Mouse (Mus musculus) left cerebral cortex, adult 2 months (tissue): ENCODE data around the gene Glb1. TPM values are rescaled to one million over a fixed set of nuclear protein-coding genes. Genes with fewer than 3 reads are reported as not detected.

Source experiments
- DNase-seq, 2 experiments: peaks; one replicate each; pipeline ENCODE4 v3.0.0; 2021 to 2022; ENCODE audit warnings: low spot score in 2 of 2, mixed read lengths in 1 of 2; ENCODE audit errors: extremely low spot score in 1 of 2
- H3K27ac ChIP-seq: fragments of 200-600 bp; 2 replicates; pipeline ENCODE4 v1.8.1; 2022
- H3K4me3 ChIP-seq: fragments of 200-600 bp; 2 replicates; pipeline ENCODE4 v1.8.1; 2022
- CTCF ChIP-seq: fragments of 200-600 bp; IDR thresholded peaks from 2 replicates; pipeline ENCODE4 v1.8.1; 2022; ENCODE audit warnings: antibody characterized with exemption, mild to moderate bottlenecking, moderate library complexity
- intact Hi-C: fragments of 180-260 bp; cut with DNase I; formaldehyde crosslinking; loops from one replicate; pipeline ENCODE4 v1.15.1; 2025
- total RNA-seq, 2 experiments: library from RNA; stranded (reverse); gene quantifications; 2 replicates each; pipeline ENCODE4 v1.2.3; 2021

Glb1 gene
- total RNA-seq, 2 experiments from 2014 or later: 24.5 to 24.7 TPM

DNA sequence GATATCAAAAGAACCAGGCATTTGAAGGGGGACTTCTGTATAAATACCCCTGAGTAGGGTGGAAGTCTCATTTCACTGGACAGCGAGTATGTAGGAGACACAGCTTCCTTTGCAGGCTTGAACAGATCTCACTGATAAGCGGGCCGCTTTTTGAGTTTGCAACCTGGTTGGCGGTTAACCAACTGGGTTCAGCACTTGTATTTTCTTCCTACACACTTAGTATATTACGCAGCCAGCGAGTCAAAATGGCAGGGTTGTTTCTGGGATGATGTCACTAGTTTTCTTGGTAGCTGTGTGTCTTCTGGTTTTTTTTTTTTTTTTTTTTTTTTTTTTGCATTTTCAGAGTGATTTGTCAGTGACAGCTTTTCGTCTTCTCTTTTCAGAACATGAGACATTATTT lies 20.9 kb downstream of the Glb1 start:
- DNase-seq: no peak
- TF ChIP-seq CTCF: no peak
- Histone ChIP-seq H3K27ac (no peak overlapping the region), H3K4me3 (no peak overlapping the region)
- intact Hi-C loops: no loop called here

DNA sequence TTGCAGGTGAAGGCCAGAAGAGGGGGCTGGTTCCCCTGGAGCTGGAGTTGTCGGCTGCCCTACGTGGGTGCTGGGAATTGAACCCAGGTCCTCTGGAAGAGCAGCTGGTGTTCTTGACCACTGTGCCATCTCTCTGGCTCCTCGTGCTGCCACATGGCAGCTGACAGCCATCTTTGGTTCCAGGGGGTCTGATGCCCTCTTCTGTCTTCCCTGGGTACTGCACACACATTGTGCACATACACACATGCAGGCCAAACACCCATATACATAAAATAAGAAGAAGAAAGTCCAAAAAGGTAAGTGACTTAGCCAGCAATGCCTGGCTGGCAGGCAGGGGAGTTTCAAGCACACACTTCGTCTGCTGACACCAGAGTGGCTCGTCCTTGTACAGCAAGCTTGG lies 24.7 kb downstream of the Glb1 start:
- Histone ChIP-seq H3K4me3 (no peak overlapping the region), H3K27ac (no peak overlapping the region)
- no peak for DNase-seq
- no peak for TF ChIP-seq CTCF
- intact Hi-C loops: no loop called here

DNA sequence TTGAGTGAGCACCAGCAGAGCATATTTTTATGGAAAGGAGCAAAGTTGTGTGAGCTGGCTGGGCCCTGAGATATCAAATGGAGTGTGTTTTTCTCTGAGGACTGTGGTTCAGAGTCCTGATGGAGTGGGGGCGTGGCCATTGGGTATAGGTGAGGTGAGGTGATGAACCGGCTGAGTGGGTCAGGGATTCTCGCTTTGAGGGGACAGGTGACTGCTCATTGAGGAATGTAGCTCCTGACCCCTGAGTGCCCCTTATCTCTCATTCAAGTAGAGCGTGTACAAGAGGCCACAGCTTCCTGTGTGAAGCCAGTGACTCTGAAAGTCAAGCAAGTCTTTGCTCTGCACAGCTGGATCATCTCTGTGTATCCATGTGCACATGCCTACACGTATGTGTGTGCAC lies 25.3 kb downstream of the Glb1 start:
- intact Hi-C loops: no loop called here

DNA sequence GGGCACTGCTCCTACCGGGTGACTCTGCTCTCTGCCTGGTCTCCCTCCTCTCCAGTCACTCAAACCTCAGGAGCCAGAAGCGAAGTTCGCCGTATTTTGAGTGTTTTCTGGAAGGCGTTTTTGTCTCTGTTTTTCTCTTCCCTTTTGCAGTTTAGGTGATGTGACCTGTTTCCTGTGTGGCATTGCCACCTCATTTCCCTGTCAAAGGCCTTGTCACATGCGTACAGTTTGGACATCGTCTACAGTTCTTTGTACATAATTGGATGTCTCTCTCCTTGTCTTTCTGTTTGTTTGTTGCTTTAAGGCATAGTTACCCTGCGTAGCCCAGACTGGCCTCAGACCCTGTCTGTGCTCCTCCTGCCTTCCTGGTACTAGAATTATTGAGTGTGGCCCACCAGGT lies 26.5 kb downstream of the Glb1 start:
- no peak overlapping the region for H3K27ac ChIP-seq
- intact Hi-C loops: no loop called here
- H3K4me3 ChIP-seq: no peak overlapping the region
- no peak for DNase-seq
- no peak for TF ChIP-seq CTCF

More for the DNA sequence above, 25.3 kb downstream of the Glb1 start:
- TF ChIP-seq CTCF: no peak
- Histone ChIP-seq H3K27ac (no peak overlapping the region), H3K4me3 (no peak overlapping the region)
- DNase-seq: no peak

DNA sequence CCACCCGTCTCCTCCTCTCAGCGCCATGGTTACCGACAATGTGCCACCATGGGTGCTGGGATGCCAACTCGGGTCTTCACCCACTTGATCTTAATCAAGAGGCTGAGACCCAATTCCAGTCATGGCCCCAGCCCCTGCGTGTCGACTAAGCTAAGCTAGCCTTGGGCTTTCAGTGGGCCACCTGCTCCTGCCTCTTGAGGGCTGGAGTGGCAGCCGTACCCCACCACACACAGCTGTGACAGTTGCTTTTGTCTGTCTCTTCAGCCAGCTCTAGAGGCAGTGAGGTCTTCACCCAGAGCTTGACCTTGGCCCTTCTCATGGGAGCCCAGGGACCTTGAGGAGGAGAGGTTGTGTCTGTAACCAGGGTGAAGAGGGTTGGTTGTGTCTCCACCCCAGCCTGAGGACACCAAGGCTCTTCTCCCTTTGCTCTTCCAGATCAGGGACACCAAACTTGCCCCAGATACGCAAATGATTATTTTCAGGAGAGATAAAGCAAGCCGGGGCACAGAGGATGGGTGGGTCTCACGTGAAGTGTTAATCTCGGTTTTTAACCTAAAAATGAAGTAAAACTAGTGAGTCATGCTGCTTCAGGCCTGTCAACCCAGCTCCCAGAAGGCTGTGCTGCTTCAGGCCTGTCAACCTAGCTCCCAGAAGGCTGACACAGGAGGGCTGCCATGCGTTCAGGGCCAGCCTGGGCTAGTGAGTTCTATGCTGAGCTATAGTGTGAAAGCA lies 27.4 kb downstream of the Glb1 start:
- intact Hi-C loops: no loop called here
- no peak for TF ChIP-seq CTCF
- H3K4me3 ChIP-seq: no peak overlapping the region
- DNase-seq: no peak
- no peak overlapping the region for H3K27ac ChIP-seq

DNA sequence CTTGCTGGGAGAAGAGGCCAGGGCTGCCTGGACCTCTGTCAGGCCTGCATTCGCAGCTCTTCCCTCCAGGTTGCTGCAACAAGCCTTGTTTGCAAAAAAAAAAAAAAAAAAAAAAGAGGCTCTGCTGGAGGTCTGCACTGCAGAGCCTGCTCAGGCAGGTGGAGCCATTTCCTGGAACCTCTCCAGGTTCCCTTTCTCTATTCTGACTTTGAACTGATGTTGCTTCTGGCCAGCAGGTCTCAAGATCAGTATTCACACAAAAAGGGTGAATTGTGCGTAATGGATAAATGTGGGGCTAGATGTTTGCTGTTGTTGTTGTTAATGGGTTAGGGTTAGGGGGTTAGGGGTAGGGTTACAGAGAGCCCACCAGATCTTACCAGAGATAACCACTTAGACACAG lies 34.8 kb downstream of the Glb1 start:
- H3K4me3 ChIP-seq: no peak overlapping the region
- intact Hi-C loops: no loop called here
- DNase-seq: no peak
- TF ChIP-seq CTCF: no peak
- H3K27ac ChIP-seq: no peak overlapping the region

DNA sequence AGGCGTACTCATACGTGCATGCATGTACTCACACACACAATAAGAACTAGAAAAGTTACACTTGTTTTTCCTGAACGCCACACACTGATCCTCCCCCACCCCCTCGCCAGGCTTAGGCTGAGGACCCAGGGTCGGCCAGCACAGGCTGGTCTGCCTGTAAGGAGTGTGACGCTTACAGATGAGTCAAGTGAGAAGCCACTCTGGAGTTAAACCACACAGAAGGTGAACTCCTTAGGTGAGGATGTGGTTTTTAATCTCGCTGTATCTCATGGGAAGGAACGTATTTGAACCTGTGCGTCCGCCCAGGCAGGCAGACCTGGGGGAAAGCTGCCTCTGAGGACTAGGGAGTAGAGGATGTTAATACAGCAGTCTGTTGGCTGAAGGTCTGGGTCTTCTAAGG lies 39.7 kb downstream of the Glb1 start:
- Histone ChIP-seq H3K27ac (no peak overlapping the region), H3K4me3 (no peak overlapping the region)
- TF ChIP-seq CTCF: no peak
- DNase-seq: no peak
- intact Hi-C loops: no loop called here

DNA sequence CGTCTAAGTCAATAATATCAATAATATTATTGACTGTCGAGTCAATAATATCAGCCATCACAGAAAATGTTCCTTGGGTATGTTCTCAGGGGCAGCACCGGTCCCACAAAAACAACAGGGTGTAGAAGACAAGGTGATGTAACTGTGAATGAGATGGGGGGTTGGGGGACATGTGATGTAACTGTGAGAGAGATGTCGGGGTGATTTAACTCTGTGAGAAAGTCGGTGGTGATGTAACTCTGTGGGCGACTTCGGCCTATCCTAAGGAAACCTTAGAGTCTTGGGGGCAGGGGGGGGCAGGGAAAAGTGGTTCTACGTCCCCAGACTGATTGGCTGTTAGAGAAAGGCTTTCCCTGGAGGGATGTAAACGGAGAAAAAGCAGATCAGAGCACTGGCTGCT lies 41.3 kb downstream of the Glb1 start:
- H3K27ac ChIP-seq: no peak overlapping the region
- intact Hi-C loops: no loop called here
- no peak overlapping the region for H3K4me3 ChIP-seq
- DNase-seq: no peak
- no peak for TF ChIP-seq CTCF

DNA sequence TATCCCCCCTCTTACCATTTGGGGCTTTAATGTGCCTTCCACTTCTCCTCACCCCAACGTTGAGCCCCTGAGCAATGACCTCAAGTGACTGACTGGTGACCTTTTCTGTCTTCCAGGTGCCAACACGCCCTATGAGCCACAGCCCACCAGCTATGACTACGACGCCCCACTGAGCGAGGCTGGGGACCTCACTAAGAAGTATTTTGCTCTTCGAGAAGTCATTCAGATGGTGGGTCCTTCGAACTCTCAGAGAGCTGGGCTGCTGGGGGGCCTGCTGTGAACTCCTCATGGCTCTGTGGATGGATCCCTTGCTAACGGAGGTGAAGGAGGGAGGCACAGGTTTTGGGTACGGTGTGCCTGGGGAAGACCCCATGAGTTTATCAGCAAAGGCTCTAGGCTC lies 42.0 kb downstream of the Glb1 start:
- no peak for TF ChIP-seq CTCF
- intact Hi-C loops: no loop called here
- Histone ChIP-seq H3K27ac (no peak overlapping the region), H3K4me3 (no peak overlapping the region)
- no peak for DNase-seq

DNA sequence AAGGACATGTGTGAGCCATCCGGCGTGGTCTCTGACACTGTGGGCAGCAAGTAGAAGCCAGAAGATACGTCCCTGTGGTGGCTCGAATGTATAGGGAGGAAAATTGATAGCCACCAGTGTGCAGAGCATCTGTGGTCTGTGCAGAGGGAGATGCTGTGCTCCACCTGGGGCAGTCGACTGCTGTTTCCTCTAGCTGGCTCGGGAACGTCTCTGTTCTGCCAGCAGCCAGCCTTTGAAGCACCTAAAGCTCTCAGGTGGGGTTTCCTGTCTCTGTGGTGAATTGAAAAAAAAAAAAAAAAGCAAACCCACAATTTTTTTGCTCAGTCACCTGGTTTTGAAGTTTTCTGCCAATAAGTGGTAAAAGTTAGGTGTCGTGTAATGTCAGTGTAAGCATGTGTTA lies 42.5 kb downstream of the Glb1 start:
- Histone ChIP-seq H3K4me3 (no peak overlapping the region), H3K27ac (no peak overlapping the region)
- no peak for TF ChIP-seq CTCF
- intact Hi-C loops: no loop called here
- DNase-seq: no peak

DNA sequence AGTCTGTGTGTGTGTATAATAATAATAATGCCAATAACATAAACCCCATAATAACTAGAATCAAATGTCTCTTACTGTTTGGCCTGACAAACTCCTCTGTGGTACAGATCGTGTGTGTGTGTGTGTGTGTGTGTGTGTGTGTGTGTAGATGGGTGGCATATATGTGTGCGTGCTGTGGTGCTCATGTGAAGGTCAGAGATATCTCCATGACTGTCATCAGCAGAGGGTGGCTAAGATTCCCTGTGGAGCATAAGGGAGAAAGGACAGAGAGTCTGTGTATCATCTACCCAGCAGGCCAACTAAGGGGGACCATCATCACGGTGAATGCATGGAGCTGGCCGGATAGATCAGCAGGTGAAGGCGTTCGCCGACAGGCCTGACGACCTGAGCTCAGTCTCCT lies 46.0 kb downstream of the Glb1 start:
- Histone ChIP-seq H3K4me3 (no peak overlapping the region), H3K27ac (no peak overlapping the region)
- no peak for DNase-seq
- no peak for TF ChIP-seq CTCF
- intact Hi-C loops: no loop called here

DNA sequence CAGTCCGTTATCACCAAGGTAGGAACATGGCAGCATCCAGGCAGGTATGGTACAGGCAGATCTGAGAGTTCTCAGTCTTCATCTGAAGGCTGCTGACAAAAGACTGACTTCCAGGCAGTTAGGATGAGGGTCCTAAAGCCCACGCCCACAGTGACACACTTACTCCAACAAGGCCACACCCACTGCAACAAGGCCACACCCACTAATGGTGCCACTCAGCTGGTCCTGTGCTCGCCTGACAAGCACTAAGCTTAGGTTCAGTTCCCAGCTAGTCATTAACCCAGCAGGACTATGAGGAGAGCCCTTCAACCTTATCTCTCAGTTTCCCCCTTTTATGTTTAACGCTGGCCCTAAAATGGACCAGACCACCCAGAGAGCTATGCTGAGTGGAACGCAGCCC lies 47.8 kb downstream of the Glb1 start:
- H3K4me3 ChIP-seq: no peak overlapping the region
- DNase-seq: no peak
- H3K27ac ChIP-seq: no peak overlapping the region
- intact Hi-C loops: no loop called here
- no peak for TF ChIP-seq CTCF

DNA sequence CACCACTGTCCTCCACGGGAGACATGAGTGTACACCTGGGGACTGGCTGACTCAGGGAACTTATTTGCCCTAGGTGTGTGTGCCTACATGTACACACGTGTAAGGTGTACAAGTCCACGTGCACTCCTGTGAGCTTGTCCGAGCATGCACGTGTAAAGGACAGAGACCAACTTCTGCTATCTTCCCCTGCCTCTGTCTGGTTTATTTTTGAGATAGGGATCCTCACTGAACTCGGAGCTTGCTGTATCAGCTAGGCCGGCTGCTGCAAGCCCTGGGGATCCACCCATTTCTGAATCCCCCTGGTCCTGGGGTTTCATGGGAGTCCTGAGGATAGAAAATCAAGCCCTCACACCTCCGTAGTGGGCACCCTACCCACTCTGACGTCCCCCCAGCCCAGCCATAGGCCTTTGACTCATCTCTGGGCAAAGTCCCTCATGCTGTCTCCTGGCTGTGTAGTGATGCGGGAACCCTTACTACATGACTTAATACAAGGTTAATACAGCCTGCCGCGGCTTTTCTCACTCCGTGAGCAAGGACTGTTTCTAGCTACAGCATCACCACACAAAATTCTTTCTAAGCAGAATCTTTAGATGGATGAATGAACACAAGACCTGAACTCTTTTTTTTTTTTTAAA lies 48.4 kb downstream of the Glb1 start:
- no peak for TF ChIP-seq CTCF
- intact Hi-C loops: no loop called here
- H3K27ac ChIP-seq: no peak overlapping the region
- DNase-seq: no peak
- no peak overlapping the region for H3K4me3 ChIP-seq
